Mouse (Mus musculus): ENCODE data around the gene Akap8. TPM values are rescaled to one million over a fixed set of nuclear protein-coding genes. Genes with fewer than 3 reads are reported as not detected.

Akap8 gene
- polyA plus RNA-seq, 1 experiment from 2014 or later: 62.3 TPM

DNA sequence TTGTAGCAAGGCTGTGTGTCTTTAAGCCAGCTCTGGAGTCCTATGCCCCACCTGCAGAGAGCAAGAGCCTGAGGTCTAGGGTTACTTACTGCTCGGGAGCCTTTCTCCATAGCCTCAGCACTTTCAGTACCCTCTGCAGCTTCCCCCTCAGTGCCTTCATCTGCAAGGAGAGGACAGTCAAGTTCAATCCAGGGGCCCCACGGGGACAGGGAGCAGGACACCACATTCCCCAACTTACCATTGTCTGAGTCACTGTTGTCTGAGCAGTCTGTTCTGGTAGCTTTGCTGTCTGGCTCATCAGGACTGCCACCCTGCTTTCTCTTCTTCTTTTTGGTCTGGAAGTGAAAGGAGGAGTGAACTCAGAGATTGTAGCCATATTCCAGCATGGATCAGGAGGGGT lies 14.8 kb upstream of the Akap8 start:
- Histone ChIP-seq H3K27ac (ENCODE audit: low read length) (no peak overlapping the region), H3K36me3 (ENCODE audit: control insufficient read depth, insufficient read depth, low read length) (peaks cover 66% of the 10 kb centered on the region), H3K4me3 (ENCODE audit: low read depth, low read length) (no peak overlapping the region), H3K9ac (replicated peaks; ENCODE audit: low read depth, low read length) (no peak overlapping the region), H3K9me3 (ENCODE audit: control insufficient read depth, low read depth, low read length) (no peaks in the 10 kb centered on the region), H3K4me1 (ENCODE audit: control insufficient read depth, insufficient read depth, low read length) (no peaks in the 10 kb centered on the region), H3K4me2 (replicated peaks; ENCODE audit: low read depth, low read length) (no peak overlapping the region), H3K27me3 (ENCODE audit: control insufficient read depth, insufficient read depth, low read length) (no peaks in the 10 kb centered on the region)
- WGBS: 91% methylated on average over 2 of the region's 2 CpGs
- ATAC-seq (ENCODE audit: insufficient number of reproducible peaks, insufficient read depth, low FRiP score, low read depth): no peak

DNA sequence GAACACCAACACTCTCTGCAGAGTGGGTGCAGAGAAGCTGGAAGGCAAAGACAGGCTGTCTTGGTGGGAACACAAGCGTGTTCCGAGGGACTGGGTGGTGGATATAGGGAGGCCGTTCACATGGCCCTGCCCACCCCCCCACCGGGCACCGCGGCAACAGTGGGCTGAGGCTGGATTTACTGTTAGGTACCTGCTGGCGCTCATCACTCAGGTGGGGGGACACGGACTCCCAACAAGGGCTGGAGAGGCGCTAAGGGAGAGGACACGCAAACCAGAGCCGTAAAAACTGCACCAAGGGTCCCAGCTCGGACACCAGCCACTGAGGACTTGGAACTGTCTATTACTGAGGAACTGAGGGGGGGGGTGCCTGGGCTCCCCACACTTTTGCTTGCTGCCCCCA lies 13.9 kb upstream of the Akap8 start:
- Histone ChIP-seq H3K27ac (ENCODE audit: low read length) (no peak overlapping the region), H3K4me3 (ENCODE audit: low read depth, low read length) (no peak overlapping the region), H3K9me3 (ENCODE audit: control insufficient read depth, low read depth, low read length) (no peaks in the 10 kb centered on the region), H3K4me2 (replicated peaks; ENCODE audit: low read depth, low read length) (no peak overlapping the region), H3K9ac (replicated peaks; ENCODE audit: low read depth, low read length) (no peak overlapping the region), H3K36me3 (ENCODE audit: control insufficient read depth, insufficient read depth, low read length) (peaks cover 66% of the 10 kb centered on the region), H3K27me3 (ENCODE audit: control insufficient read depth, insufficient read depth, low read length) (no peaks in the 10 kb centered on the region), H3K4me1 (ENCODE audit: control insufficient read depth, insufficient read depth, low read length) (no peaks in the 10 kb centered on the region)
- ATAC-seq (ENCODE audit: insufficient number of reproducible peaks, insufficient read depth, low FRiP score, low read depth): no peak
- WGBS: 95% methylated on average over 12 of the region's 12 CpGs

DNA sequence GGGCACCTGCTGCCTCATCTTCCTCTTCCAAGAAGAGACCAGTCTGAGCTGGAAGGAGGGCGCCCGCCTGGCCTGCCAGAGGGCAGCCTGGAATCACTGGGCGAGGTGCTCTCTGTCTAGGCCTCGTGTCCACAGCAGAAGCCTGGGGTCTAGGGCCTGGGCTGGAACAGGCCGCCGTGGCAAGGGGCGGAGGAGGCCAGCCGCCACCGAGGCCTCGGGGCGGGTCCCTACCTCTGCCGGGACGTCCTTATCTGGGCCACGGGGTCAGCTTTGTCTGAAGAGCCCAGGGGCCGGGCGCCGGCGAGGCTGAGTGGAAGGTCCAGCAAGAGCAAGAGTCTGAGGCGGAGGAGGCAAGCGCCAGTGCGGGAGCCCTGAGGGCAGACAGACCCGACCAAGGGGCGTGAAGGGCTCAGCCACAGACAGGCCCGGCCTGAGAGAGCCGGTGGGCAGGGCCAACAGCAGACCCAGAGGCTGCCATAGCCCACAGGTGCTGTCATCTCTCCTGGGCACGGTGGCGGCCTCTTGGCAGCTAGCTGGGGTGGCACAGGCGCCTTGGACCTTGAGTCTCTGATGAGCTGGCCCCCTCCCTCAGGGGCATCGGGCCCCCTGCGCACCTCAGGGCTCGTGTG lies 12.8 kb upstream of the Akap8 start:
- H3K4me2 ChIP-seq (replicated peaks; ENCODE audit: low read depth, low read length): no peak overlapping the region
- H3K4me1 ChIP-seq (ENCODE audit: control insufficient read depth, insufficient read depth, low read length): no peaks in the 10 kb centered on the region
- peak; percentile 66; the same call in 1 of the 2 replicates for ATAC-seq (ENCODE audit: insufficient number of reproducible peaks, insufficient read depth, low FRiP score, low read depth)
- 83% methylated on average over 31 of the region's 31 CpGs for WGBS
- H3K36me3 ChIP-seq (ENCODE audit: control insufficient read depth, insufficient read depth, low read length): peaks cover 71% of the 10 kb centered on the region
- no peaks in the 10 kb centered on the region for H3K27me3 ChIP-seq (ENCODE audit: control insufficient read depth, insufficient read depth, low read length)
- H3K9ac ChIP-seq (replicated peaks; ENCODE audit: low read depth, low read length): no peak overlapping the region
- no peak overlapping the region for H3K4me3 ChIP-seq (ENCODE audit: low read depth, low read length)
- H3K9me3 ChIP-seq (ENCODE audit: control insufficient read depth, low read depth, low read length): no peaks in the 10 kb centered on the region
- H3K27ac ChIP-seq (ENCODE audit: low read length): no peak overlapping the region

DNA sequence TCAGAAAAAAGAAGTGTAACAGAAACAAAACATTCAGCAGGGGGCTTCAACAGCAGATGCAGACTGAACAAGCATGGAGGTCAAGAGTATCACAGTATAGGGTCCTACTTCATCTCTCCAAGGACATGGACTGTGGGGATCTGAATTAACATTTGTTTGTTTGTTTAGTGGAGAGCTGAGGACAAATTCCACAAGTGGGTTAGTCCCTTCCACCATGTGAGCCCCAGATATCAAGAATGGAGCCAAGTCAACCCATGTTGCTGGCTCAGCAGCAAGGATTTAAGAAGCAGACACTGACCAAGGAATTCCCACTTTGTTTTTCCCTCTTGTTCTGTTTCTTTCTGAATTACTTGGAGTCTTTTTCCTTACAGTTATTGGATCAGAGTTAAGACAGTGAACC lies 6.5 kb upstream of the Akap8 start:
- no peak overlapping the region for H3K4me3 ChIP-seq (ENCODE audit: low read depth, low read length)
- H3K9ac ChIP-seq (replicated peaks; ENCODE audit: low read depth, low read length): no peak overlapping the region
- no peaks in the 10 kb centered on the region for H3K27me3 ChIP-seq (ENCODE audit: control insufficient read depth, insufficient read depth, low read length)
- no peak overlapping the region for H3K27ac ChIP-seq (ENCODE audit: low read length)
- no peak overlapping the region for H3K4me2 ChIP-seq (replicated peaks; ENCODE audit: low read depth, low read length)
- no peaks in the 10 kb centered on the region for H3K9me3 ChIP-seq (ENCODE audit: control insufficient read depth, low read depth, low read length)
- ATAC-seq (ENCODE audit: insufficient number of reproducible peaks, insufficient read depth, low FRiP score, low read depth): no peak
- H3K36me3 ChIP-seq (ENCODE audit: control insufficient read depth, insufficient read depth, low read length): peaks cover 32% of the 10 kb centered on the region
- no peaks in the 10 kb centered on the region for H3K4me1 ChIP-seq (ENCODE audit: control insufficient read depth, insufficient read depth, low read length)

DNA sequence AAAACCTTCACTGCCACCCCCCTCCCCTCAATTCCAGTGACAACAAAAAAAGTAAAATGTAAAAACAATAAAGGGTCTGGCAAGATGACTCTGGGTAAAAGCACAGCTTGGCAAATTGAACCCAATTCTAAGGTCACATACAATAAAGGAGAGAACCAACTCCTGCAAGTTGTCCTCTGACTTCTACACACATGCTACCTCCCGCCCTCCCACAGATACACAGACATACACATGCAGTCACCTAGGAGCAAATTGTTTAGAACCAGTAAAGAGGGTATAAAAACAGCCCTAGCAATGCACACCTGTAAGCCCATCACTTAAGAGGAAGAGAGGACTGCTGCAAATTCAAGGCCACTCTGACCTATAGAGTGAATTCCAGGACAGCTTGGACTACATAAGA lies 1.8 kb upstream of the Akap8 start:
- H3K4me2 ChIP-seq (replicated peaks; ENCODE audit: low read depth, low read length): no peak overlapping the region
- ATAC-seq (ENCODE audit: insufficient number of reproducible peaks, insufficient read depth, low FRiP score, low read depth): no peak
- peaks cover 18% of the 10 kb centered on the region; the same call in 1 of the 2 replicates for H3K4me1 ChIP-seq (ENCODE audit: control insufficient read depth, insufficient read depth, low read length)
- no peak overlapping the region for H3K4me3 ChIP-seq (ENCODE audit: low read depth, low read length)
- no peaks in the 10 kb centered on the region for H3K9me3 ChIP-seq (ENCODE audit: control insufficient read depth, low read depth, low read length)
- no peak overlapping the region for H3K9ac ChIP-seq (replicated peaks; ENCODE audit: low read depth, low read length)
- no peak overlapping the region for H3K27ac ChIP-seq (ENCODE audit: low read length)
- WGBS: 87% methylated on average over 1 of the region's 1 CpGs
- no peaks in the 10 kb centered on the region for H3K27me3 ChIP-seq (ENCODE audit: control insufficient read depth, insufficient read depth, low read length)
- H3K36me3 ChIP-seq (ENCODE audit: control insufficient read depth, insufficient read depth, low read length): peaks cover 17% of the 10 kb centered on the region

DNA sequence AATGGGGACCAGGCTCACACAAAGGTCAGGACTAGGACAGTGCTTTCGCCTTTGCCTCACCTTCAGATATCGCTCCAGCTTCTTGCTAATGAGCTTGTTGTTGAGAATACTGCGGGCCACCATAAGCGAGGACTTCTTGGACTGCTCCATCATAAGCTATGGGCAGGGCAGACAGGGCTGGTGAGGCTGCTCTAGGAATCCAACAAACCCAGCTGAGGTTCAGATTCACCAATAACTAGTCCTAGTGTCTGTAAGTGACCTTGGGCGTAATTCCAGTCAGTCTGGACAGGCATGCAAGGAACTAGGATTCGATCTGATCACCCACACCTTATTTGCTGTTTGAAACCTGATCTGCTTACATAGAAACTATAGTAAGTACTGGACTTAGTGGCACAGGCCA lies 798 bp upstream of the Akap8 start:
- Histone ChIP-seq H3K4me1 (ENCODE audit: control insufficient read depth, insufficient read depth, low read length) (peaks cover 18% of the 10 kb centered on the region; the same call in 1 of the 2 replicates), H3K27me3 (ENCODE audit: control insufficient read depth, insufficient read depth, low read length) (no peaks in the 10 kb centered on the region), H3K4me3 (ENCODE audit: low read depth, low read length) (peak overlapping the region; percentile 69), H3K9me3 (ENCODE audit: control insufficient read depth, low read depth, low read length) (no peaks in the 10 kb centered on the region), H3K27ac (ENCODE audit: low read length) (peak overlapping the region; percentile 86), H3K36me3 (ENCODE audit: control insufficient read depth, insufficient read depth, low read length) (peaks cover 23% of the 10 kb centered on the region), H3K4me2 (replicated peaks; ENCODE audit: low read depth, low read length) (peak overlapping the region; percentile 66), H3K9ac (replicated peaks; ENCODE audit: low read depth, low read length) (peak overlapping the region; percentile 76)
- no peak for ATAC-seq (ENCODE audit: insufficient number of reproducible peaks, insufficient read depth, low FRiP score, low read depth)
- WGBS: 15% methylated on average over 6 of the region's 6 CpGs

DNA sequence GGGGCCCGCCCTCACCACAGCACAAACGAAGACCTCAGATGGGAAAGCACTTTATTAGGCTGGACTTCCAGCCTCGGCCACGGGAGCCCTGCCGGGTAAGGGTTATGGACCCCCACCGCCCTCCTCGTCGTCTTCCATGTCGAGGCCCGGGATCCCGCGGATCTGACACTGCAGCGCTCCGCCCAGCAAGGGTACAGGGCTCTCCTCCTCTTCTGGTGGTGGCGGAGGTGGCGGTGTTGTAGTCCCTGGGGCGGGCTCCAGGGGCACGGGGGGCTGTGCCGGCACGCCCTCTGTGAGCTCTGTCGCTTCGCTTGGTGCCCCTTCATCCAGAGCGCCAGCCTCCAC lies 324 bp upstream of the Akap8 start:
- H3K4me2 ChIP-seq (replicated peaks; ENCODE audit: low read depth, low read length): peak overlapping the region; percentile 66
- H3K27me3 ChIP-seq (ENCODE audit: control insufficient read depth, insufficient read depth, low read length): no peaks in the 10 kb centered on the region
- WGBS: under 1% methylated on average over 23 of the region's 23 CpGs
- H3K9me3 ChIP-seq (ENCODE audit: control insufficient read depth, low read depth, low read length): no peaks in the 10 kb centered on the region
- H3K4me3 ChIP-seq (ENCODE audit: low read depth, low read length): peak overlapping the region; percentile 69
- H3K36me3 ChIP-seq (ENCODE audit: control insufficient read depth, insufficient read depth, low read length): peaks cover 28% of the 10 kb centered on the region
- H3K9ac ChIP-seq (replicated peaks; ENCODE audit: low read depth, low read length): peak overlapping the region; percentile 76
- peak overlapping the region; percentile 86 for H3K27ac ChIP-seq (ENCODE audit: low read length)
- peaks cover 18% of the 10 kb centered on the region; the same call in 1 of the 2 replicates for H3K4me1 ChIP-seq (ENCODE audit: control insufficient read depth, insufficient read depth, low read length)
- peak; percentile 60 for ATAC-seq (ENCODE audit: insufficient number of reproducible peaks, insufficient read depth, low FRiP score, low read depth)

DNA sequence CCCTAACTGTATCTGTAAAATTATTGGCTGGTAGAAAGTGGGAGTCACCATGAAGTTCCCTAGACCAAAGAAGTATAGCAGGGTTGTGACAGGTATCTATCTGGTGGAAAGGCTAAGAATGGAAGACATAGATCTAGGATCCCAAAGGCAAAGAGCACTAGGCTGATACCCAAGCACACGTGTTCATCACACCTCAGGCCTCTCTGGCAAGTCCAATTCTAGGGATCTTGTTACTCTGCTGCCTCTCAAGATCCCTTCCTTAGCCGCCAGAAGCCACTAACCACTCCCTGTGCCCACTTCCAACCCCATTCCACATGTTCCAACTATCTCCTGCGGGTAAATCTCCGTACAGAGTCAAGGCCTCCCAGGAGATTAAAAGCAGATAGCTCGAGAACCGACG lies 1.1 kb downstream of the Akap8 start:
- ATAC-seq (ENCODE audit: insufficient number of reproducible peaks, insufficient read depth, low FRiP score, low read depth): no peak
- Histone ChIP-seq H3K9ac (replicated peaks; ENCODE audit: low read depth, low read length) (peak overlapping the region; percentile 65), H3K4me3 (ENCODE audit: low read depth, low read length) (peak overlapping the region; percentile 69), H3K4me1 (ENCODE audit: control insufficient read depth, insufficient read depth, low read length) (peaks cover 18% of the 10 kb centered on the region; the same call in 1 of the 2 replicates), H3K27me3 (ENCODE audit: control insufficient read depth, insufficient read depth, low read length) (no peaks in the 10 kb centered on the region), H3K9me3 (ENCODE audit: control insufficient read depth, low read depth, low read length) (no peaks in the 10 kb centered on the region), H3K27ac (ENCODE audit: low read length) (peak overlapping the region; percentile 95), H3K4me2 (replicated peaks; ENCODE audit: low read depth, low read length) (peak overlapping the region; percentile 83), H3K36me3 (ENCODE audit: control insufficient read depth, insufficient read depth, low read length) (peaks cover 36% of the 10 kb centered on the region)
- WGBS: under 1% methylated on average over 7 of the region's 7 CpGs

DNA sequence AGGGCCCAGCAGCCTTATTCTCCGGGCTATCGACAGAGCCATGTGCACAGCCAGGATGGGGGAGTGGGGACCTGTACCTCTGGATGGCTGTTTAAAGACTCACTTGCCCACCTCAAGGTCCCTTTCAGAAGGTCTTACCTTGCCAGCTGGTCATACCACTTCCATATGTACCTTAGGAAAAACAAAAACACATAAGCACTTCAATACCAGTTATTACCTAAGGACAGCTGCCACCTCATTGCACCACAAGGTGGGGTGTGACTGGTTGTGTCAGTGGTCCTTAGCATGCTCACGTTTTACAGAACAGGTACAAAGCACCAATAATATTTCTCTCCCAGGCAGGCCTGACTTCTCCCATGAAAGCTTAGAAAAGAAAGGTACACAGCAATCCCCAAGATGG lies 3.3 kb downstream of the Akap8 start:
- 89% methylated on average over 3 of the region's 3 CpGs for WGBS
- no peak overlapping the region for H3K4me3 ChIP-seq (ENCODE audit: low read depth, low read length)
- H3K4me1 ChIP-seq (ENCODE audit: control insufficient read depth, insufficient read depth, low read length): peaks cover 18% of the 10 kb centered on the region; the same call in 1 of the 2 replicates
- peaks cover 53% of the 10 kb centered on the region for H3K36me3 ChIP-seq (ENCODE audit: control insufficient read depth, insufficient read depth, low read length)
- H3K27ac ChIP-seq (ENCODE audit: low read length): no peak overlapping the region
- H3K27me3 ChIP-seq (ENCODE audit: control insufficient read depth, insufficient read depth, low read length): no peaks in the 10 kb centered on the region
- ATAC-seq (ENCODE audit: insufficient number of reproducible peaks, insufficient read depth, low FRiP score, low read depth): no peak
- no peak overlapping the region for H3K9ac ChIP-seq (replicated peaks; ENCODE audit: low read depth, low read length)
- H3K9me3 ChIP-seq (ENCODE audit: control insufficient read depth, low read depth, low read length): no peaks in the 10 kb centered on the region
- H3K4me2 ChIP-seq (replicated peaks; ENCODE audit: low read depth, low read length): no peak overlapping the region
